Mouse (Mus musculus): Measurements from ENCODE around the gene Fam172a.

DNA sequence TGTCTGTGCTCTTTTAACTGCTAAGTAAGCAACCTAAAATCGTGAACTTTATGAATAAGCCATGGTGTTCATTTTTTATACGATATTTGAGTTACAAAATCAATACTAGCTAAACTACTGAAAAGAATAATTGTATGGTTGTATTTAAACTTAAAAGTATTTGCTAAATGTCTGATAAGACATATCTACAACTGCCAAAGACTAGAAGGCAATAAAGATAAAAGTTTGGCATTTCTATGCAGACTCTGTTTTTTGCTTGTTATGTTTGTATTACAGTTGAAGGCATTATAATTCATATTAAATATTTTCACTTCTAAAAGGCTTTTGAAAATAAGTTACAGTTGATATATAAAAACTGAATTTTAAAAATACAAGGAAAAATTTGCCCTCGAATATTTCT, 274.4 kb downstream of the Fam172a start:
- no peak for TF ChIP-seq CTCF (IDR thresholded peaks at IDR 0.05; ENCODE audit: low read depth, low read length)
- TF ChIP-seq GATA1 (IDR thresholded peaks at IDR 0.05; ENCODE audit: borderline replicate concordance, low read length) = no peak

All from G1E (cell line).